Mouse (Mus musculus) CH12.LX (cell line): Measurements from ENCODE around the gene Cnih3. TPM values are rescaled to one million over a fixed set of nuclear protein-coding genes. Genes with fewer than 3 reads are reported as not detected.

Source experiments
- DNase-seq: peaks from one replicate; pipeline ENCODE4 v3.0.0-alpha.2; 2013; ENCODE audit errors: extremely low read depth
- H3K27ac ChIP-seq: 2 replicates; pipeline ENCODE4 v1.5.1; 2012; ENCODE audit warnings: low read depth, mild to moderate bottlenecking, control low read depth, moderate library complexity; ENCODE audit not compliant: insufficient read depth
- H3K27me3 ChIP-seq: replicated peaks from 2 replicates; pipeline ENCODE3; 2012; ENCODE audit warnings: inconsistent platforms
- H3K36me3 ChIP-seq, 2 experiments: replicated peaks in 1 of 2; 2 replicates each; pipeline versions ENCODE3 to v1.6.1; 2012; ENCODE audit warnings: inconsistent platforms in 1 of 2, low read length in 1 of 2, mild to moderate bottlenecking in 1 of 2, mixed read lengths in 1 of 2, moderate library complexity in 1 of 2; ENCODE audit not compliant: control insufficient read depth in 1 of 2, insufficient read depth in 1 of 2
- H3K4me1 ChIP-seq, 2 experiments: 2 replicates each; pipeline ENCODE4 v1.6.1; 2012; ENCODE audit warnings: inconsistent platforms in 1 of 2, moderate library complexity in 1 of 2; ENCODE audit not compliant: insufficient read depth in 2 of 2, control insufficient read depth in 1 of 2
- H3K4me2 ChIP-seq: 2 replicates; pipeline ENCODE4 v1.6.1; 2012; ENCODE audit warnings: low read depth, mild to moderate bottlenecking, control low read depth; ENCODE audit not compliant: poor library complexity, insufficient read depth, severe bottlenecking
- H3K4me3 ChIP-seq, 3 experiments: fragments of 150-350 bp in 1 of 3; sonication (generic) in 1 of 3; replicated peaks in 1 of 3; 2 replicates each; pipeline versions ENCODE3 to v1.5.1; 2011 to 2012; ENCODE audit warnings: low read depth in 2 of 3, low read length in 2 of 3, mild to moderate bottlenecking in 2 of 3, moderate library complexity in 2 of 3, control low read depth in 1 of 3, improper control_type of control experiment in 1 of 3, inconsistent platforms in 1 of 3, mixed read lengths in 1 of 3; ENCODE audit not compliant: poor library complexity in 1 of 3
- H3K79me2 ChIP-seq: replicated peaks from 2 replicates; pipeline ENCODE4 v1.6.1; 2012; ENCODE audit warnings: mild to moderate bottlenecking, moderate library complexity; ENCODE audit not compliant: control insufficient read depth, poor library complexity, insufficient read depth, severe bottlenecking; ENCODE audit errors: extremely low read depth
- H3K9ac ChIP-seq: 2 replicates; pipeline ENCODE4 v1.6.1; 2012; ENCODE audit warnings: low read depth, mild to moderate bottlenecking, control low read depth, moderate library complexity; ENCODE audit not compliant: insufficient read depth
- H3K9me3 ChIP-seq: replicated peaks from 2 replicates; pipeline ENCODE3; 2012; ENCODE audit warnings: low read length, inconsistent platforms, mixed read lengths
- BHLHE40 ChIP-seq: IDR thresholded peaks from 2 replicates; pipeline ENCODE4 v1.6.1; 2011; ENCODE audit warnings: mild to moderate bottlenecking, low read depth, low read length, improper control_type of control experiment
- E2F4 ChIP-seq: IDR thresholded peaks from 2 replicates; pipeline ENCODE4 v1.6.1; 2011; ENCODE audit warnings: low read depth, low read length, improper control_type of control experiment; ENCODE audit not compliant: insufficient replicate concordance
- EP300 ChIP-seq: IDR thresholded peaks from 2 replicates; pipeline ENCODE4 v1.6.1; 2011; ENCODE audit warnings: low read length, improper control_type of control experiment
- GABPA ChIP-seq: IDR thresholded peaks from 2 replicates; pipeline ENCODE4 v1.6.1; 2012; ENCODE audit warnings: low read depth, low read length, improper control_type of control experiment, inconsistent platforms; ENCODE audit not compliant: insufficient replicate concordance
- HCFC1 ChIP-seq: IDR thresholded peaks from 2 replicates; pipeline ENCODE4 v1.6.1; 2012; ENCODE audit warnings: low read depth, mild to moderate bottlenecking, inconsistent platforms, low read length, improper control_type of control experiment
- IRF4 ChIP-seq: IDR thresholded peaks from 2 replicates; pipeline ENCODE4 v1.6.1; 2014; ENCODE audit warnings: low read depth, mild to moderate bottlenecking, inconsistent platforms, low read length, improper control_type of control experiment
- JUN ChIP-seq: IDR thresholded peaks from 2 replicates; pipeline ENCODE4 v1.6.1; 2011; ENCODE audit warnings: low read depth, mild to moderate bottlenecking, low read length, improper control_type of control experiment, moderate library complexity; ENCODE audit not compliant: insufficient read depth
- MAFK ChIP-seq: IDR thresholded peaks from 2 replicates; pipeline ENCODE4 v1.6.1; 2011; ENCODE audit warnings: low read length, improper control_type of control experiment; ENCODE audit not compliant: insufficient replicate concordance
- MEF2A ChIP-seq: IDR thresholded peaks from 2 replicates; pipeline ENCODE4 v1.6.1; 2014; ENCODE audit warnings: low read depth, mild to moderate bottlenecking, inconsistent platforms, low read length, improper control_type of control experiment, borderline replicate concordance
- MYC ChIP-seq: IDR thresholded peaks from 2 replicates; pipeline ENCODE4 v1.6.1; 2011; ENCODE audit warnings: low read depth, mild to moderate bottlenecking, improper control_type of control experiment, low read length
- NELFE ChIP-seq: IDR thresholded peaks from 2 replicates; pipeline ENCODE4 v1.6.1; 2011; ENCODE audit warnings: low read depth, low read length, improper control_type of control experiment
- NRF1 ChIP-seq: IDR thresholded peaks from 2 replicates; pipeline ENCODE4 v1.6.1; 2014; ENCODE audit warnings: low read depth, mild to moderate bottlenecking, inconsistent platforms, low read length, improper control_type of control experiment, moderate library complexity
- PAX5 ChIP-seq: IDR thresholded peaks from 2 replicates; pipeline ENCODE4 v1.6.1; 2012; ENCODE audit warnings: low read length, inconsistent platforms, mixed read lengths
- POLR2AphosphoS2 ChIP-seq: IDR thresholded peaks from 2 replicates; pipeline ENCODE4 v1.6.1; 2011; ENCODE audit warnings: low read depth, low read length, improper control_type of control experiment
- RCOR1 ChIP-seq: conservative IDR thresholded peaks from 2 replicates; pipeline ENCODE4 v1.6.1; 2012; ENCODE audit warnings: low read depth, mild to moderate bottlenecking, inconsistent platforms, low read length, improper control_type of control experiment
- SIN3A ChIP-seq: IDR thresholded peaks from 2 replicates; pipeline ENCODE4 v1.6.1; 2012; ENCODE audit warnings: low read length, improper control_type of control experiment, inconsistent platforms
- SMC3 ChIP-seq: IDR thresholded peaks from 2 replicates; pipeline ENCODE4 v1.6.1; 2011; ENCODE audit warnings: low read depth, low read length, improper control_type of control experiment
- TBP ChIP-seq: conservative IDR thresholded peaks from 2 replicates; pipeline ENCODE4 v1.6.1; 2011; ENCODE audit warnings: low read depth, low read length, improper control_type of control experiment
- USF2 ChIP-seq: conservative IDR thresholded peaks from 2 replicates; pipeline ENCODE4 v1.6.1; 2011; ENCODE audit warnings: low read depth, low read length, improper control_type of control experiment
- dilution Hi-C: fragments of 300-500 bp; cut with MboI; formaldehyde crosslinking; loops from 2 replicates; pipeline ENCODE4 v1.14.3; 2020; ENCODE audit warnings: low sequenced_read_pairs; ENCODE audit not compliant: extremely low pct_unique_long_range_greater_than_20kb, extremely low pct_ligation_motif_present
- in situ Hi-C: fragments of 300-500 bp; cut with MboI; formaldehyde crosslinking; loops from 3 replicates; pipeline ENCODE4 v1.14.3; 2019; ENCODE audit warnings: low sequenced_read_pairs, low pct_ligation_motif_present, low pct_unique_long_range_greater_than_20kb, mixed read lengths
- polyA plus RNA-seq: library from polyadenylated mRNA; unstranded; fragments of >175 nt; gene quantifications from 2 replicates; pipeline ENCODE4 v1.2.1, GENCODE M21; 2012; ENCODE audit warnings: low read depth; ENCODE audit not compliant: insufficient read length
- total RNA-seq, 2 experiments: library from RNA; depleted of rRNA; stranded (reverse); fragments of 300-350 nt in 1 of 2; fragments of >200 nt in 1 of 2; gene quantifications; 2 replicates each; pipeline ENCODE4 v1.2.3; 2012 to 2014

Cnih3 gene
- total and polyA plus RNA-seq, 3 experiments, result not detected

DNA sequence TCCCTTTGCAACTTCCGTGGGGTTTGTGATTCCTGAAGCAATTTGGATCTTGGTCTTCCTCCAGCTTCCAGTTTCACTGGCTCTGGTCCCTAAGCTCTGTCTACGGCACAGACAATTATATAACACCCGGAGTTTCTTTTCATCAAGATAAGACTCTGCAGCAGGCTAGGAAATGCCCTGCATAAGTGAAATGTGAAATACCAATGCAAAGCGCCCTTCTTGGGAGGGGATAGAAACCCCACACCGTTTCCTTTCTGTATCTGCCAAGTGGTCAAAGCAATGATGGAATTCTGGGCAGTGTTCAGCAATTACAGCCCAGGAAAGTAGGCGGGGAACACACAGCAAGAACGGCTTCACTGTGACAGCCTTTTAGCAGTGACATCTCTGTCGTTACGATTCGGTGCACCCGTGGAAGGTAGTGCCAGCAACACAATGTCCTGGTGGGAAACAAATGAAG lies 67.7 kb downstream of the Cnih3 start:
- in situ Hi-C loops (no loop called here), dilution Hi-C loops (no loop called here)
- Histone ChIP-seq H3K4me2 (no peak overlapping the region), H3K9ac (no peak overlapping the region), H3K27me3 (peaks cover 2% of the 10 kb centered on the region), H3K9me3 (no peaks in the 10 kb centered on the region), H3K27ac (no peak overlapping the region), H3K79me2 (no peaks in the 10 kb centered on the region), H3K4me3 (no peak overlapping the region), H3K4me1 (peaks cover 3 to 5% of the 10 kb centered on the region in 2 experiments; a peak in 1 of 4 replicates), H3K36me3 (no peaks in the 10 kb centered on the region)
- DNase-seq, result no peak
- no peak for TF ChIP-seq POLR2AphosphoS2
- TF ChIP-seq GABPA, result no peak
- TF ChIP-seq EP300, result no peak
- no peak for TF ChIP-seq MYC
- no peak for TF ChIP-seq IRF4
- TF ChIP-seq NELFE, result no peak
- TF ChIP-seq TBP, result no peak
- no peak for TF ChIP-seq BHLHE40
- no peak for TF ChIP-seq SIN3A
- no peak for TF ChIP-seq SMC3
- no peak for TF ChIP-seq PAX5
- no peak for TF ChIP-seq HCFC1
- no peak for TF ChIP-seq E2F4

DNA sequence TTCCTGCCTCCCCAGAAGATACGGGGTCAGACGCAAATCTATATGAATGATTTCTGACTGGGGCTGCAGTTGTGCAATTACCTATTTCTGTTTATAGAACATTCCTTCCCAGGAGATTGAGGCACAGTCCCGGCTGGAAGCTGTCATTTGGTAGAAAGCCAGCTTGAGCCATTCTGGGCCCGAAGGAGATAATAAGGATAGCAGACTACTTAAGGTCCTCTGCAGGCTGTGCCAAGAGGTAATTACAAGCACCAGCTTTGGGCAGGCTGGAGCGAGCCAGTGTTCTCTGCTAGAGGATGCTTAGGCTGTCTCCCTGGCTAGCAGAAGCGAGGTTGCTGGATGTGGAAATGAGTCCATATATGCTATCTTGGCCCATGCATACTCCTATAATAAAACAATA lies 70.4 kb downstream of the Cnih3 start:
- DNase-seq, result no peak
- H3K27me3 ChIP-seq, result peaks cover 2% of the 10 kb centered on the region
- H3K27ac ChIP-seq, result no peak overlapping the region
- in situ Hi-C loops, result no loop called here
- H3K4me3 ChIP-seq, result no peak overlapping the region
- TF ChIP-seq JUN (no peak), USF2 (no peak), RCOR1 (no peak), NRF1 (no peak), MEF2A (no peak), MAFK (no peak), BHLHE40 (no peak)
- TF ChIP-seq, all 38 proteins: peak for 0
- no peaks in the 10 kb centered on the region for H3K9me3 ChIP-seq
- H3K4me1 ChIP-seq, result no peaks in the 10 kb centered on the region
- H3K36me3 ChIP-seq, result no peaks in the 10 kb centered on the region
- H3K4me2 ChIP-seq, result no peak overlapping the region
- no peak overlapping the region for H3K9ac ChIP-seq
- H3K79me2 ChIP-seq, result no peaks in the 10 kb centered on the region
- dilution Hi-C loops, result no loop called here
